Mouse (Mus musculus): Measurements from ENCODE around the gene Trim63.
"Not testable (repeated sequence)": the region's sequence is repeated elsewhere in the genome, so short reads cannot be mapped to it uniquely, and the experiment has no call there.

Trim63 gene

DNA sequence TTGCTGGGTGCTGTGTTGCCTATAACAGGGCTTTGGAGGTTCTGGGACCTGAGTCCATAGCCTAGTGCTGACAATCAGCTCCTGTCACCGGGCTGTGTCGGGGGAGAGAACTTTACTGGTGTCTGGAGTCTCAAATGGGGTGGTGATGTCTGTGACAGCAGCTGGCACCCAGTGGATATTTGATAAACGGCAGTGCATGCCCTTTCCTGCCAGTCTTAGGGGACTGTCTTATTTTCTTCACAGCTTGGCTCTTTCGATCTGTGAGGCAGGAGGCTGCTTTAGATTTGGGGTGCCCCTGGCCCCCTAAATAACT lies 15.5 kb upstream of the Trim63 start:
- DNase-seq, result no peak

DNA sequence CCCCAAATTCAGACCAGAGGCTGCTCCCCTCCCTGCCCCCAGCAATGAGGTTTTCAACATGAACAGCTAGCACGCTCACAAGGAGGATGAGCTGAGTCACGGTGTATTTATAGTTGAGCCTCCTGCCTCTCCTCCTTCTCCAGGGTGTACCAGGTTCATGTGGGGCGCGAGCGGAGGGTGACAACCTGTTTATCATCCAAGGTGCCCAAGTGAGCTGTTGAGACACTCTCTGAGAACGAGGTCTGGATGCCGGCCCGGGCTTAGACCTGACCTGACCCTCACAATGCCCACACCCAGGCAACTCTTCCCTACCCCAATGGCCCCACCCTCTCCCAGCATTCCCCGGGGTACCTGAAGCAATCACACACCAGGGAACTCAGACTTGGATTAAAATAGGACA lies 14.6 kb upstream of the Trim63 start:
- DNase-seq, result no peak

DNA sequence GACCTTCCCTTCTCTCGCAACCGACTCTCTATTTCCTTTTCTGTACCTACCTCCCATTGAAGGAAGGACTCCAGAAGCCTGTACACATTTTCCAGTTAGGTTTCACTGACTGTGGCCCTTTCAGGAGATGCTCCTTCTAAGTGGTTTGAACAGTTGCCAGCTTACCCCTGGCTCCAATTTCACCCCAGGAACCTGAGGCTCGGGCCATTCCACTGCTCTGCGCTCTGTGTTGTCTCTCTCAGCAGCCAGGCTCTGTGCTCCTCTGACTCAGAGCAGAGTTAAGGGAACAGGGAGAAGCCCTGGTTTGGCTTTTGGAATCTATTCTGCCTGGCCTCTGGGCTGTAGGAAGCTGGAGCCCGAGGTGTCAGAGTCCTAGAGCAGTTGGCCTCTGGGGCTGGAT lies 12.8 kb upstream of the Trim63 start:
- DNase-seq, result no peak

DNA sequence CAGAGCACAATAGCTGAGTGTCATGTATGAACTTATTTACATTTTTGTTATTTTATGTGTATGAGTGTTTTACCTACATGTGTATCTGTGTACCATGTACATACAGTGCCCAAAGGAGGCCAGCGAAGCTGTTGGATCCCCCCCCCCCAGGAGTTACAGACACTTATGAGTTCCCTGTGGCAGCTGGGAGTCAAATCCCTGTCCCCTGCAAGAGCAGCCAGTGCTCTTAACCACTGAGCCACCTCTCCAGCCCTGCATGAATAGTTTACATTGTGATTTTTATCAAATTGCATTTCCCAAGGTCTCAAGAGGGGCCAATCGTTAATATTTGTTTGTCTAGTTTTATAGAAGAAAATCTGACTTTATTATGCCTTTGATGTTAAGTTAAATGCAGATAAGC lies 8.0 kb upstream of the Trim63 start:
- no peak for DNase-seq

DNA sequence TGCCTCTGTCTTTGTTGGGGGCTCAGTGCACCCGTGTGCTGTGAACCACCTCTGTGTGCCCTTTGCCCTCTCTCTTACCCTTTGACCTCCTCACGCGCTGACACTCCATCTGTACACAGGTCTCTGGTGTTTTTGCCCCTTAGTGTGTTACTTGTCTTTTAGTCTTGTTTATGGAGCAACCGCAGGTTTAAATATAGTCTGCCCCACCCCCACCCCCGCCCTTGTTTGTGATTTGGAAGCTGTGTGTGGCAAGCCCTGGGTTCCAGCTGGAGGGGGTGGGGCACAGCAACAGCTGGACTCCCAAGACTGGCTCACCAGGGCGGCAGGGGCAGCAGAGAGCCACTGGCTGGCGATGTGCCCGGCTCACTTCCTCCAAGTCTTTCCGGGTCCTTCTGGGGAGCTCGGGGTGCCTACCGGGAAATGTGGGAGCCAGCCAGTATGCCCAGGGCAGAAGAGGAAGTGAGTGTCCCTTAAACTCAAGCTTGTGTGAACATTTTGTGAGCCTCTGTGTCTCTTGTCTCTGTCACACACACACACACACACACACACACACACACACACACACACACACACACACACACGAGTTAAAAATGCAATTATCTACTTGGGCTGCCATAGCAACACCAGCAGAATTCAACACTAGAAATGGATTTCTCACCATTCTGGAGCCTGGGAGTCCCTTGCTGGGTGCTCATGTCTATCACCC lies 7.4 kb upstream of the Trim63 start:
- DNase-seq, result peak; percentile 67

DNA sequence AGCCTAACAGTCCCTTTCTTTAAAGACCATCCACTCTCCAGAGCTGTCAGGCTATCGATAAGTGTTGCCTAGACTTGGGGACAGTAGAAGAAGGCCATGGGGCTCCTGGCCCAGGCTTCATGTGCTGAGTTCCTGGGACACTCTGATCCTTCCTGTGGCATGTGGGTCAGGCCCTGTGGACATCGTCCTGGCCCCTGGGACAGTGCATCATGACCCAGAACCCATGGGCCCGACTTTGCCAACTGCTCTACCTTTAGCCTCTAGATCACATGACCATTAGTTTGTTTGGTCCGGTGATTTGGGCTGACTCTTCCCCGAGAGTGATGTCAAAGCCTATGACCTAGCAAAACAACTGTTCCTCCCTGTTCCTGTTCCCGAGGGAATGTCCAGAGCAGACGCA lies 4.8 kb upstream of the Trim63 start:
- DNase-seq, result no peak

DNA sequence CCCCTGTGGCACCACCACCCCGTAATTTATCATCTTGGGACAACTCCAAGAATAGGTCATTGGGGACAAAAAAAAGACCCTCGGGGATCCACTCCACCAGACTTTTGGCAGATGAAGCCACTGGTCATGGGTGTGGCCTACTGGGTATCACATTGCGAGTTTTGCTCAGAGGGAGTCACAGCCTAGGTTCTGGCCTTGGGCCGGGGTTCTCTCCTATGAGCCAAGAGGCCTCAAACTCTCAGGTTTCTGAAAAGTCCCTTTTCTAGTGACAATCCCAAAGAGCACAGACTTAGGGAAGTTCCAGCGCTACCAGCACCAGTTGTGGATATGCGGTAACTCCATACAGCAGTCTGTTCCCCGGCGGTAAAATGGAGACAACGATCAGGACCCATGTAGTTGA lies 4.3 kb upstream of the Trim63 start:
- no peak for DNase-seq

DNA sequence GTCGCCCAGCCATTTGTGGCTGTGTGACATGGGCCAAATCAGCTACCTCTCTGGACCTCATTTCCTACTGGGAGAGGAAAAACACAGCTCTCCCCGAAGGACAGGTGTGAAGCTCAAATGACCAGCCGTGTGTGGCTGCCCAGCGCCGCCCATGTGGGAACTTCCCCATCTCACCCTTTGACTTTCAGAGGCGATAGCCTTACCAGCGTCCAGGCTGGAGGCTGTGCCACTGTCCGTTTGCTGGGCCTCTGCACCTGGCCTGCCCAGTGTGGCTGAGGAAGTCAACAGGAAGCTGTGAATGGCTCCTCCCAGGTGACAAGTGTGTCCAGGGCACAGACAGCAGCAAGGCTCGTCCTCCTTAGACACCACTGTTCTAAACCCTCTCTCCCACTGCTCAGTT lies 3.1 kb upstream of the Trim63 start:
- no peak for DNase-seq

DNA sequence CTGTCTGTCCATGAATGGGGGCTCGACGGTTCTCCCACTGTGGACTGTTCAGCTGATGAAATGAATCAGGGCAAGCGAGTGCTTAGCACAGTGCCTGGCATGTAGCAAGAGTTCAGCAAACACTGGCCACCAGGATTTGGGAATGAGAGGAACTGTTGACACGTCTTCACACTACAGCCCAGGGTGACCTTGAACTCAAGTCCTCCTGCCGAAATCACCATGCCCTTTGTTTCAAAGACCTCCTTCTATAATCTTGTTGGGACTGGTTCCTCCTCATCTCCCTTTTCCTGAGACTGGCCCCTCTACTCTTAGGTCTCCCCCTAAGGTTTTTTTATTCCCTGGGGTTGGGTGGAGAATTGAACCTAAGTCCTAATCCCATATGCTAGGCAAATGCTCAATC lies 2.6 kb upstream of the Trim63 start:
- no peak for DNase-seq

DNA sequence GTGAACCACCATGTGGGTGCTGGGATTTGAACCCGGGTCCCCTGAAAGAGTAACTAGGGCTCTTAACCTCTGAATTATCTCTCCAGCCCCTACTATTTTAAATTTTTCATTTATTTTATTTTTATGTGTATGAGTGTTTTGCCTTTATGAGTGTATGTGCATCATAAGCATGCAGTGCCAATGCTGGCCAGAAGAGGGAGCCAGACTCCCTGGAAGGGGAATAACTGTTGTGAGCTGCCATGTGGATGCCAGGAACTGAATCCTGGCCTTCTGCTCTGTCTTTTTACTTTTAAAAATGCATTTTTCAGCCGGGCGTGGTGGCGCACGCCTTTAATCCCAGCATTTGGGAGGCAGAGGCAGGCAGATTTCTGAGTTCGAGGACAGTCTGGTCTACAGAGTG lies 2.0 kb upstream of the Trim63 start:
- DNase-seq, result no peak

DNA sequence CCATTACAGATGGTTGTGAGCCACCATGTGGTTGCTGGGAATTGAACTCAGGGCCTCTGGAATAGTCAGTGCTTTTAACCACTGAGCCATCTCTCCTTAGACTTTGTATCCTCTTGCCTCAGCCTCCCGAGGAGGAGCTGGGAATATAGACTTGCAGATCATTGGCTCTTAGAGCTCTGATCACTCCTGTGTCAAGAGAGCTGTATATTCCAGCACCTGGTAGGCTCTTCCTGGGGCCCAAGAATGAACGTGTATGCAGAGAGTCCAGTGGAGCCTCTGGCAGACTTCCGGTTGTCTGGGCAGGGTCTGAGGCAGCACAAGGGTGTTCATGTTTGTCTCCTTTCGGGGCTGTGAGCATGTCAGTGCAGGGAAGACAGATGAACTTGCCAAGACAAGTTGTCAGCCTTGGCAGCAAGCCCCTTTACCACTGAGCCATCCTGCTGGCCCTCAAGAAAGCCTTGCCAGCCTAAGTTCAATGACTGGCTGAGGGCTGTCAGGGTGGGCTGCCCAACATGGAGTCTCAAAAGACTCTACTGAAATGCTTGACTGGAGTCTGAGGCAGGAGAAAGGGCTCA lies 752 bp upstream of the Trim63 start:
- DNase-seq, result no peak

DNA sequence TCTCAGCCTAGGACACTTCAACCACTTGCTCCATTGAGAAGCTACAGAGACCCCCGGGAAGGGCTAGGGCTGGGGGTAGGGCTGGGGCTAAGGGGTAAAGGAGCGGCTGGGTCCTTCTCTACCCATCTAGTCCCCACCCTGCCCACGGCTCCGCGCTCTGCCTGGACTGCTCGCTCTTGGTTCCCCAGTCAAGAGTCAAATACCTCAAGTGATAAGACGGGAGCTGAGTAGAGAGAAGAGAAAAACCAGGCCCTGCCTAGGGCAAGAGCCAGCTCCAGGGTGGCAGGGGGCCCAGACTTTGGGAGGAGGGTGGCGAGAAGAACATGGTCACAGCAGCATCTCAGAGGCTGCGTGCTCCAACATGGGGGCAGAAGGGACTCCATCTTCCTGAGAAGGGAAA lies 550 bp downstream of the Trim63 start:
- no peak for DNase-seq

DNA sequence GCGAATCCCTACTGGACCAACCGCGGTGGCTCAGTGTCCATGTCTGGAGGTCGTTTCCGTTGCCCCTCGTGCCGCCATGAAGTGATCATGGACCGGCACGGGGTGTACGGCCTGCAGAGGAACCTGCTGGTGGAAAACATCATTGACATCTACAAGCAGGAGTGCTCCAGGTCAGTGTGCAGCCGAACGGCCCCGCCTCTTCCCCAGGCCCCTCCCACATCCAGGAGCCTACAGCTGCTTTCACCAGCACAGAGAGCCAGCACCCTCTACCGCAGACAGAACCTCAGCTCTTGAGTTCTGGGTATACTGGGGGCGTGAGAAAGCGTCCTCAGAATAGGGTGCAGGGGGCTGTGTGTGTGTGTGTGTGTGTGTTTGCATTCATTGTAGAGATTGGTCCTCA lies 1.5 kb downstream of the Trim63 start:
- DNase-seq, result peak; percentile 37

DNA sequence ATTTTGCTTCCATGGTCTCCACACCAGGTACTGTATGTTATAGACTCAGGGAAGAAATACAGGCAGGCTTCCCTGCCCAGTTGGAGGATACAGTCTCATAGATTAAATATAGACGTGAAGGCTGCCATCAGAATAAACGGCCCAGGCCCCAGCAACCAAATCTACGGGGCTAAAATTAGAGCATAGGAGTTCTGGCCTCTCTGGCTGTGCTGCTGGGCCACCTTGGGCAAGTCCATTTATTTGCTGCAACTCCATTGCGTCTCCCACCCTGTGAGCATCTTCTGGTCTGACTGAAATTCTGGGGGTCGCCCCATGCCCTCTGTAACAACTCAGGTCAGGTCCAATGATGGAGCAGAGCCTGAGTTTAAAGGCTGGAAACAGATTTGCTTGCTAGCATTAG lies 4.2 kb downstream of the Trim63 start:
- no peak for DNase-seq

DNA sequence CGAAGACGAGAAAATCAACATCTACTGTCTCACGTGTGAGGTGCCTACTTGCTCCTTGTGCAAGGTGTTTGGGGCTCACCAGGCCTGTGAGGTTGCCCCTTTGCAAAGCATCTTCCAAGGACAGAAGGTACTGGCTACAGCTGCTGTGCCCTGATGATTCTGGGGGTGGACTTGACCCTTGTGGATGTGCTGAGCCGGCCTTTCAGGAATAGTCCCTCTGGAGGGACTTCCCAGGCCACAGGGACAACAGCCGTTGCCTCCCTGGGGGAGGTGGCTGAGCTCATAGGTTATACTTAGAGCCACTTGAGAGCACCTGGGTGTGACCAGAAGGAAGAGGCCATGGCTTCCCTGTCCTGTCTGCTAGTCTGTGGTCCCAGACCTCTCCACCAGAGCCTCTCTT lies 4.8 kb downstream of the Trim63 start:
- no peak for DNase-seq

DNA sequence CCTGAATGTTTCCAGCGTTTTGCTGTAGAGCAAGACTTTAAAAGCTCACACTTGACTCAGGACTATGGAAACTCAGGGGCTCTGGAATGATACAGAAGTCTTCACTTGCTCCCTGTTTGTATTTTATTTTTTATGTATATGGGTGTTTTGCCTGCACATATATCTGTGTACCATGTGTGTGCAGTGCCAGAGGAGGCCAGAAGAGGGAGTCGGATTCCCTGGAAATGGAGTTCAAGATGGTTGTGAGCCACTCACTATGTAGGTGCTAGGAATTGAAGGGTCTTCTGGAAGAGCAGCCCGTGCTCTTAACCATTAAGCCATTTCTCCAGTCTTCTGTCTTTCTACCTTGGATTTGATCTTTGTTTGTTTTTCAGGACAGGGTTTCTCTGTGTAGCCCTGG lies 6.6 kb downstream of the Trim63 start:
- DNase-seq, result no peak

DNA sequence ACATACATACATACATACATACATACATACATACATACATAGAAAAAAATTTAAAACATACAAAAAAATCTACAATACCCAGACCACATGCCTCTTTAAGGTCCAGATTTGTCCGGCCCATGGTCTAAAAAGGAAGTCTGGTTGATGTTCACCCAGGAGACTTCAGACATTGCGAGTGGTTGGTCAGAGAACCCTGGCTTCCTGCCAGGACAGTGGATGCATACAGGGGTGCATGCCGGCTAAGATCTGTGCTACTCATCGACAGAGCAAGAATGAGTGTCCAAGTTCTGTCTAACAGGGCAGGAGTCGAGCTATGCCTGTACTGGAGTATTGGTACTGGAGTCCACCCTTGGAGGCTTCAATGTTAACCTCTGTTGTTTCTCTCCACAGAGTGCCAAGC lies 9.7 kb downstream of the Trim63 start:
- DNase-seq, result no peak

DNA sequence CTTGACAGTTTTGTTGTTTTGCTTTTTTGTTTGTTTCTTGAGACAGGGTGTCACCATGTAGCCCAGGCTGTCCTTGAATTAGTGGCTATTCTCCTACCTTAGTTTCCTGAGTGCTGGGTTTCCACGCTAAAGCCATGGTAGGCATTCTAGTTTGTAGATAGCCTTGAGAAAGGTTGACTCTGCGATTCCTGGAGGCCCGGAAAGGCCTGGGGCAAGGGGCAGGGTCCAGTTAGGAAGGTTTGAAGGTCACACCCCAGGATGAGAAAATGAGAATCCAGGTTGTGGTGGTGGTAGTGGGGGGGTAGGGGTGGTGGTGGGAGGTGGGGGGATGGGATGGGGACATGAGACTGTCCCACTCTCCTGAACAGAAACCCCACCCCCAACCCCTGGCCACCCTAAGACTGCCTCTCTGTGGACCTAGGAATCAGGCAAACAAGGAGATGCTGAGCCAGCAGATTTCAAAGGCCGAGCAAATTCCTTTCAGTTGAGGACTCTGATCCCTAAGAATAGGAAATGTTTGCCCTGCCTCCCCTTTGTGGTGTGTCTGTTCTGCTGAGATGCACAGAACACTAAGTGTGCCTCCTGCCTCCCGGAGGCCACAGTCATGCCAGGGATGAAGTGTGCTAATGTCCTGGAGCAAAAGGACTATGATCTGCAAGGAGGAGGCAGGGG lies 12.1 kb downstream of the Trim63 start:
- DNase-seq, result no peak

DNA sequence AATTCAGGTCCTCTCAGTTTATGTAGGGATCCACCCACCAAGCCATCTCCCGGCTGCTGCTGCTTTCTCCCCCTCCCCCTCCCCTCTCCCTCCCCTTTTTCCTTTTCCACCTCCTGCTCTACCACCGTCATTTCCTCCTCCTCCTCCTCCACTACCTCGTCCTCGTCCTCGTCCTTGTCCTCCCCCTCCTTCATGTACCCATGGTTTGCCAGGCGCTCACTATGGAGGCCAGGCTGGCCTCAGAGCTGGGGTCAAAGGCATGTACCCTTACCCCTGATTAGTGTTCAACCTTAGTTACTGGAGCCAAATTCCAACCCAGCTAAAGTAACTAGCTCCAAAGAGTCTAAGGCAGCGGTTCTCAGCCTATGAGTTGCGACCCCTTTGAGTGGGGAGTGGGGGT lies 13.2 kb downstream of the Trim63 start:
- DNase-seq, result no peak

DNA sequence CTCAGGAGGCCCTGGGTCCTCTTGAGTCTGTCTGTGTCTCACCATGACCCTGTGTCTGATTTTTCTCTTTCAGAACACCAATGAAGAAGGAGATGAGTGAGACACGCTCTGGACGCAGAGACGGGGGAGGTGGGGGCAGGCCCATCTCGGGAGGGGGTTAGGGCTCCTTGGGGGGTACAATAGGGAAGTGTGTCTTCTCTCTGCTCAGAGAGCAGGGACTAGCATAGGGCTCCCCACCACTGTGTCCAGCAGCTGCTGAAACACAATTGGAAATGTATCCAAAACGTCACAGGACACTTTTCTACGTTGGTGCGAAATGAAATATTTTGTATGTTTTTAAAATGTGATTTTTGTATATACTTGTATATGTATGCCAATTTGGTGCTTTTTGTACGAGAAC lies 13.9 kb downstream of the Trim63 start:
- DNase-seq, result no peak

DNA sequence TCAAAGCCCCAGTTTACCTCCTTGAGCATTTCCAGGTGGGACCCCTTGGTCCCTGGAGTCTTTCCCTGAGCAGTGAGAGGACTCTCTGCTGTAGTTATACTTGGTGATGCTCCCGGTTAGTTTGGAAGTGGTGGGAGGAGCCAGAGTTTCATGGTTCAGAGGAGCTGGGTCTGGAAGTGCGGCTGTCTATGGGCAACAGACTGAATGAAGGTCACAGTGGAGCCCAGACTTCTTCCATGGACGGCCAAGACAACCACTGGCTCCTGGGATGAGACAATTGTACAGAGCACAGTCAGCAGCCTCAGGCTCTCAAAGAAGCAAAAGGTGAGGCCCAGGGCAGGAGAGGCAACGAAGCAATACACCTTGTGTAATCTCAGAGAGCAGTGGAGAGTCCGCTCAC lies 15.4 kb downstream of the Trim63 start:
- DNase-seq, result no peak

DNA sequence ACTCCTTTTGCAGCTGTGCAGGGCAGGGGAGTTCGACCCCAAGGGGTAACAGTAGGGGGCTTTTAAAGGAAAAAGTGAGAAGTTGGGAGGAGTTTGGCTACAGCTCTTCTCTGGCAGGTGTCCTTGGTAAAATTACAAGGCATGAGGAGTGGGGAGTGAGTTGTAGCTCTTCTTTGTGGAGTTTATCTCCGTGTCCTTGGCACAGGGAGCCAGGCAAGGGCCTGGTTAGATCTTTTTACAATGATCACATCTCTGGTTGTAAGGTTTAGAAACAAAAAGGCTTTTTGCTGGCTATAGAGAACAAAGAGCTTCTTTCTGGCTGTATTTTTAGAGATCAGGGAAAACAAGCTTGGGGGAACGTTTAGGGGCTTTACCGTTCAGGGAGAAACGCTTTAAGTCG lies 26.3 kb downstream of the Trim63 start:
- DNase-seq, result not testable (repeated sequence)

DNA sequence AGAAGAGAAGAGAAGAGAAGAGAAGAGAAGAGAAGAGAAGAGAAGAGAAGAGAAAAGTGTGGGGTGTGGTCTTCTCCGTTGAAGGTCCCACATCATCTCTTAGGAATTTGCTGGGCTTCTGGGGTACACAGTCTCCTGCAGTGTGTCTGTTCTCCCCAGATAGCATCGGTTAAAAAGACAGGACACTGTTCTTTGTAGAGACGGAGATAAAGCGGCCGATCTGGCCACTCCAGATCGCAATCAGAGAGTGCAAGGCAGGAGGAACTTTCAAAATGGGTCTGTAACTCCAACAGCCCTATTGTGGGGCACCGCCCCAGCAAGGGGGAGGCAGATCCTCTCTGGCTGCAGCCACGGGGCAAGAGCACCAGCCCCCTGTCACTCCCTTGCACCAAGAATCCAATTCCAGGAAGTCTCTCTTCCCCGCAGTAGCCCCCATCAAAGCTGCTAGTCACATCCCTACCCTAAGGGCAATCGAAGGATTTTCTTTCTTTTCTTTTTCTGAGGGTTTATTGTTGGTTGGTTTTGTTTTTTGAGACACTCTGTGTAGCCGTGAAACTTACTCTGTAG lies 27.4 kb downstream of the Trim63 start:
- DNase-seq, result no peak

Data from liver (tissue).